Mouse (Mus musculus) spleen, postnatal 4 days (tissue): ENCODE measurements around the gene Scfd2.

Source experiments
- DNase-seq, 2 experiments: peaks; one replicate each; pipeline ENCODE4 v3.0.0; 2022; ENCODE audit warnings: low spot score in 2 of 2

Gene Scfd2

DNA sequence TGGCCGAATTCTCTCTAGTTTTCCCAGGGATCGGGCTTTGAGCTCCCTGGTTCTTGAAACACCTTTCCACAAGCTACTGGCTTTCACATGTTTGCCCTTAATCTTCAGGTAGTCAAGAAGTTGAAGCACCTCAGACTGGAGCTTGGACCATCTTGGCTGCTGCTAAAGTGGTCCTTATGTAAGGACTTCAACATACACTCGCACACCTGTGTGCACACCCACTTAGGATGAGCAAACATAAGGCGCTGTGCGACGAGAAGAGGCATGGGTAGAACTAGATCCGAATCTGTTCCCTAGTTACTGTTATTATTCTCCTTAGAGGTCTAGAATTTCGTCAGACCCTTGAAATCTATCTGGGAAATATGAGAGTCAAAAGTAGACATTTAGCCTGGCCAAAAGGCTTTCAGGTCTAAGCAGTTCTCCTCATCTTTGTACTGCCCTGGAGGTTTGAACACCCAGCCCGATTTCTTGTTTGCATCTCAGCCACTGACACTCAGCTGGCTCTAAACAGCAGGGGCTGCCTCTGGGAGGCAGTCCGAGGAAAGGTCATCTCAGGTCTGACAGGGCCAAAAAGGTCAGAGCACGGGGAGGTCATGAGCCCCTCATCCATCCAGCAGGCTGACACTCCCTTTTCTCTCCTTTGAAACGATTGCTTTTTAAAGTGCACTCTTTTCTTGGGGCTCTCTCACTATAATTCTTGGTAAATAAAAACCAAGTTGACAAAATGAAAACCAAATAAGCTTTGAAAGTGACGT is 290.5 kb downstream of the Scfd2 start:
- DNase-seq = no peak

GRCm38 (mm10) chr5:74240298-74240697 is 291.3 kb downstream of the Scfd2 start:
- DNase-seq = no peak

GRCm38 (mm10) chr5:74239369-74239768 is 292.2 kb downstream of the Scfd2 start:
- no peak for DNase-seq

DNA sequence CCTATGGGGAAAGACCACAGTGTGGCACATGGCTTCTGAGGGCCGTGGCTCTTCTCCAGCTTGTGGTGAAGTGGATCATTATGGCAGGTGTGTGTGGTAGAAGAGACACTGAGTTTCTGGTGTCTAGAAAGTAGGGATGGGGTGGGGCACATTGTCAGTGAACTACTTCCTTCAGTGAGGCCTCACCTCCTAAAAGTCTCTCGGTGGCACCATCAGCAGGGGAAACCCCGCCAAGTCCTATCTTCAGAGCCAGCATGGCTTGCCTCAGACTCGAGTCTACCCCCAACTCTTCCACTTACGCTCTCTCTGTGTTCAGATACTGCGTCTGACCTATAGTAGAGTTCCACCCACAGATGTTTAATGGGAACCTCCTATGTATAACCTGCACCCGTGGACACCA is 297.8 kb downstream of the Scfd2 start:
- no peak for DNase-seq

DNA sequence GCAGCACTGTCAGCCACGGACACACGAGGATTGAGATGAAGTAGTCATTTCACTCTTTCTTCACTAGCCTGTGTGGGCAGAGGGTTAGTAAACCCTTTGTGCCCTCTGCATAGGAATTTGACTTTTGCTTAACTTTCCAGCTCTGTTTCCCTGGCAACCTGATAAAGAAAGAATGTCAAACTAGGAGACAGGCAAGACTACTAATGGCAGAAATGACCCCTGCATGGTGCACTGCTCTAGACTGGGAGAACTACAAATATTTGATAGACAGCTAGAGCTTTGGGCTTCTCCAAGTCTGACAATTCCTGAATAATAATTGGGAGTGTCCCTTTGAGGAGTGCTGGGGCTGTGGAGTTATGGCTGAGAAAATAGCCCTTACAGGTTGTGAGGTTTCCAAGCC is 301.0 kb downstream of the Scfd2 start:
- DNase-seq = no peak

- DNase-seq = no peak
These were observed 301.7 kb downstream of the Scfd2 start for GRCm38 (mm10) chr5:74229775-74230413.

DNA sequence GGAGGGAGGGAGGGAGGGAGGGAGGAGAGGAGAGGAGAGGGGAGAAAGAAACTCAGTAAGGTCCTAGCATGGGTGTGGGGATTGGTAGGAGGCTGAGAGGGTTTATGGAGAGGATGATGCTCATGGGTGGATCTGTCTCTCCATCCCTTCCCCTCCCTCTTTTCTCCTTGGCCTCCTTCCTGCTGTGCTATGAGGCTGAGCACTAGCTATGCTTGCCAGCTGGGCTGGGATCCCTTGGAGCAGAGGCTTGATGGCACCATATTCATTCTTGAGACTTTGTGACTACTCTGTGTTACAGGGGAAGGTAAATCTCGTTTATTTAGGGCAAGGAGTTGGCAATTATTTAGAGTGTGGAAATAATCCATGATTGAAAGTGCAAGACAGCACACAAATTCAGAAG is 302.6 kb downstream of the Scfd2 start:
- DNase-seq = no peak

DNA sequence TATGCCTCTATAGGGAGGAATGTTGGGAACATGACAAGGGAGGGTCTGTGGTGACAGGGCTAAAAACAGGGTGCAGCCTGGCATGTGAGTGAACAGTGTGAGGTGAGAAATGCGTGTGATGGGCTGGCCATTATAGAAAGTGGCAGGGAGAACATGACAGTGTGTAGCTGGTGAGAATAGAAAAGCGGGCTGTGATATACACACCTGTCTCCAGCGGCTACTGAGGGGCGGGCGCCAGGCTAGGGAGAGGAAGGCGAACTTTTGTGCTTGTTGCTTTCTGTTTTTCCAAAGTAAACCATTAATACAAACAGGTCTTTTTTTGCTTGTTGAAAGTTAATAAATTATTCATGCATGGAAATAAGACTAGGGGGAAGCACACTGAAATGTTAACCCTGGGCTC is 304.2 kb downstream of the Scfd2 start:
- no peak for DNase-seq

- no peak for DNase-seq
These were observed 305.4 kb downstream of the Scfd2 start for GRCm38 (mm10) chr5:74226183-74226582.

GRCm38 (mm10) chr5:74224480-74224879 is 307.1 kb downstream of the Scfd2 start:
- DNase-seq = no peak

- no peak for DNase-seq
These were observed 308.9 kb downstream of the Scfd2 start for GRCm38 (mm10) chr5:74222626-74223025.

GRCm38 (mm10) chr5:74218524-74218923 is 313.0 kb downstream of the Scfd2 start:
- no peak for DNase-seq

- no peak for DNase-seq
These were observed 316.4 kb downstream of the Scfd2 start for GRCm38 (mm10) chr5:74215125-74215524.

DNA sequence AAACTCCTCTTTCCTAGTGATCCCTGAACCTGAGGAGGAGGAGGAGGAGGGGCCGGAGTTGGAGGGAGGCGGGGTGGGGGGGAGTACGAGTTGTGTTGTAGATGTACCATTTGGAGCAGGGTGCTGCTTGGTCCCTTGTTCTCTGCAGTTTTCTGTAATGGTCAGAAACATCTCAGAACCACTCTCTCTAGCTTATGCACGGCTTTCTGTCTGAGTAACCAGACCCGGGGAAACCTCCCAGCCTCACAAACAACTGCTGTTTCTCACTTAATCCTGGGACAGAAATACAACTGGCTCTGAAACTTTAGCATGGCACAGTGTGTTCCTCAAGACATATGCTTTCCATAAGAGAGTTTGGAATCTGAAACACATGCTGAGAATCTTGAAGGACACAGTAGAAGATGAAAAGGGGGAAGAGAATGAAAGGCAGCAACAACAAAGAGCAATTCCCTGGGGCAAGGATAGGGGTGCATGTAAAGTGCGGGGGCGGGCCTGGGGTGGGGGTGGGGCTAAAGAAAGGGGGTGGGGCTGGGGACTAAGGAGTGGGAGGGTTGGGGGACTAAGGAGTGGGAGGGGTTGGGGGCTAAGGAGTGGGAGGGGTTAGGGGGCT is 317.0 kb downstream of the Scfd2 start:
- DNase-seq = no peak

DNA sequence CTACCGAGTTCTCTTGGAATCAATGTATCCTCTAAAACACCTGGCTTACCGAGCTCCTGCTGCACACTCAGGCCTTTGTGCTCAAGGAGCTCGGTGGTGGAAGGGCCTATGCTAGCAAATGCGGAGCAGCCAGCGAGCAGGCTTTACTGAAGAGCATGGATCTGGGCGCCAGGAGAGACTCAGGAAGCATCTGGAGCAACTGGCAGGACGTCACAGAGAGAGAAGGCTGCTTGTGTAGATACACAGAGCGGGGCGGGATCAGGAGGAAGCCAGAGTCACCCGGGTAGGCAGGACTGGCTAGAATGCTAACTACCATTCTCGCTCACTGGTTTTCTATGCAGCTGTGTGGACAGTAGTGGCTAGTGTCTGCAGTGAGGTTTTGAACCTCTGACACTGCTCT is 320.2 kb downstream of the Scfd2 start:
- DNase-seq = no peak

DNA sequence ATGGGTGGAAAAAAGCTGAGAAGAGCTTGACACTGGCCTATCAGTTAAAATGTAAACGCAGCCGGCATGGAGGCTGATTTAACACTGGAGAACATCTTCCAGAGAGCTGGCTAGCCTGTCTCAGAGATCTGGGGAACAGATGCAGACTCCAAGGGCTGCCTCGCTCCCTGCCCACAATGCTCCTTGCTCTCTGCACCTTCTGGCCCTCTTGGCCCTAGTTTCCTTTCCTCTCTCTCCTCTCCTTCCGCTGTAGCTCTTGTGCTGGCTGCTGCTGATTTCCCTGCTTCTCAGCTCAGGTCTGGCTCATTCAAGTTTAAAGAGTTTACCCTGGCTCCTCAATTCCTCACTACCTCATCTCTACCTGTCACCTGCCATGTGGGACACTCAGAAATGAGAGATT is 321.9 kb downstream of the Scfd2 start:
- no peak for DNase-seq

DNA sequence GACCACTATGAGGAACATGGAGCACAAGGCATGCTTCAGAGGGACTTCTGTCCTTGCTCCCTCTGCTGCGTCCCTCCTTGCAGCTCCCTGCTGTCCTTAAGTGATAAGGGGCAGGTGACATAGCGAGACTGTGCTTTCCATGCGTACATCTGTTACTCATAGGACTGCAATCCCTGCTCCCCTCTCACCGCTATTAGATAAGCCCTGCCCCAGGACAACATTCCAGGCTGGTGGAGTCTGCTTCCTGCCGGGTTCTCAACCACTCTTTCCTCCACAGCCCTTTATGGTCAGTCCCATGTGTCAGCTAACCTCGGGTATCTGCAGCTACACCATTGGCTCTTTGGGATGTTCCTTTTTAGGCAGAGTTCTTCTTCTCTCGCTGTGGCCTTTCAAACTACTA is 323.1 kb downstream of the Scfd2 start:
- DNase-seq = no peak

GRCm38 (mm10) chr5:74207209-74207608 is 324.4 kb downstream of the Scfd2 start:
- DNase-seq = no peak

GRCm38 (mm10) chr5:74206649-74207048 is 324.9 kb downstream of the Scfd2 start:
- no peak for DNase-seq

DNA sequence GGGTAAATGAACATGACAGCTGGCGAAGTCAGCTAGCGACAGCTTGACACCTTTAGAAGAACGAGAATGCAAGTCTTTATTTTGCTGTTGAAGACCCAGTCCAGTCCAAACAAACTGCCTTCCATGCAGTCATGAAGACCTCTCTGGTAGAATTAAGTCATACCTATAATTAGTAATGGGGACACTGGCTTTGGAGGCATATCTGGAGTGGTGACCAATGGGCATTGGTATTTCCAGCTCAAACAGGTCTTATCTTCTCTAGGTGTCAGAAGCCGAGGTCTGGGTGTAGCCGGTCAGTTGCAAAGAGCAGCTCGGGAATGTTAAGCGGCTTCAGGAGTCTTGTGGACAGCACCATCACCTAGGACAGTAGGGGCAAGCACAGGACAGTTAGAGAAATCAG is 325.5 kb downstream of the Scfd2 start:
- no peak for DNase-seq

GRCm38 (mm10) chr5:74205509-74205908 is 326.1 kb downstream of the Scfd2 start:
- DNase-seq = no peak

DNA sequence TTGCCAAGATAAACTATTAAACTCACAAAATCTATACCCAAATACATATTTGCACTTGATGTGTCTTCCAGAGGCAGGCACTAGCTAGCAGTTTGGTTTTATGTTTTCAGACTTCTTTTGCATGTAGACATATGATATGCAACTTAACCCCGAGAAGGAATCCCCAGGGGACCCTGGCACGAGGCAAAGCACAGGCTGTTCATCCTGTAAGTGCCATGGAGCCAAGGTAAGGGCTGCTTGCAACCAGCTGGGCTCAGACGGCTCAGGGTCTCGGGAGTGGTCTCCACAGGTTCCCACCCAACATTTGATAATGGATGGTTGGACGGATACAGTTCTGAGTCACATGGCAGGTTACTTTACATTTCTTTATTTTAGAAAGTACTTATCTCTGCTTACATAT is 327.1 kb downstream of the Scfd2 start:
- no peak for DNase-seq

GRCm38 (mm10) chr5:74202515-74202914 is 329.0 kb downstream of the Scfd2 start:
- no peak for DNase-seq
